Mouse (Mus musculus): ENCODE data around the gene Sat1. TPM values are rescaled to one million over a fixed set of nuclear protein-coding genes. Genes with fewer than 3 reads are reported as not detected.

The Sat1 gene
- polyA plus RNA-seq, 1 experiment from 2014 or later: 68.9 TPM

- H3K4me2 ChIP-seq (replicated peaks): no peak overlapping the region
- H3K9ac ChIP-seq (replicated peaks): no peak overlapping the region
- no peaks in the 10 kb centered on the region for H3K36me3 ChIP-seq
- H3K4me3 ChIP-seq: no peak overlapping the region
- H3K27ac ChIP-seq (replicated peaks): no peak overlapping the region
- no peaks in the 10 kb centered on the region for H3K4me1 ChIP-seq
- 89% methylated on average over 4 of the region's 4 CpGs for WGBS
- no peak for ATAC-seq (ENCODE audit: low FRiP score, low read depth)
- no peaks in the 10 kb centered on the region for H3K9me3 ChIP-seq
- H3K27me3 ChIP-seq: no peaks in the 10 kb centered on the region
These were observed 21.3 kb downstream of the Sat1 start for GRCm38 (mm10) chrX:155194979-155195378.

- no peak overlapping the region for H3K9ac ChIP-seq (replicated peaks)
- no peak overlapping the region for H3K4me3 ChIP-seq
- H3K4me2 ChIP-seq (replicated peaks): no peak overlapping the region
- WGBS: 77% methylated on average over 5 of the region's 5 CpGs
- no peaks in the 10 kb centered on the region for H3K36me3 ChIP-seq
- H3K27me3 ChIP-seq: no peaks in the 10 kb centered on the region
- no peaks in the 10 kb centered on the region for H3K4me1 ChIP-seq
- no peak for ATAC-seq (ENCODE audit: low FRiP score, low read depth)
- H3K9me3 ChIP-seq: no peaks in the 10 kb centered on the region
- H3K27ac ChIP-seq (replicated peaks): no peak overlapping the region
These were observed 22.4 kb downstream of the Sat1 start for GRCm38 (mm10) chrX:155193732-155194443.

- Histone ChIP-seq H3K36me3 (no peaks in the 10 kb centered on the region), H3K4me2 (replicated peaks) (no peak overlapping the region), H3K27me3 (no peaks in the 10 kb centered on the region), H3K4me1 (no peaks in the 10 kb centered on the region), H3K9me3 (no peaks in the 10 kb centered on the region), H3K27ac (replicated peaks) (no peak overlapping the region), H3K4me3 (no peak overlapping the region), H3K9ac (replicated peaks) (no peak overlapping the region)
- no peak for ATAC-seq (ENCODE audit: low FRiP score, low read depth)
- WGBS: 81% methylated on average over 4 of the region's 4 CpGs
These were observed 24.3 kb downstream of the Sat1 start for GRCm38 (mm10) chrX:155191941-155192340.

GRCm38 (mm10) chrX:155177640-155178039 lies 38.6 kb downstream of the Sat1 start:
- H3K4me1 ChIP-seq: no peaks in the 10 kb centered on the region
- 0 out of 2 replicates have a peak, but pooled peaks cover 3% of the 10 kb centered on the region for H3K9me3 ChIP-seq
- H3K4me2 ChIP-seq (replicated peaks): no peak overlapping the region
- H3K36me3 ChIP-seq: no peaks in the 10 kb centered on the region
- H3K9ac ChIP-seq (replicated peaks): no peak overlapping the region
- H3K27ac ChIP-seq (replicated peaks): no peak overlapping the region
- H3K27me3 ChIP-seq: no peaks in the 10 kb centered on the region
- 78% methylated on average over 2 of the region's 2 CpGs for WGBS
- H3K4me3 ChIP-seq: no peak overlapping the region
- no peak for ATAC-seq (ENCODE audit: low FRiP score, low read depth)

GRCm38 (mm10) chrX:155177230-155177629 lies 39.0 kb downstream of the Sat1 start:
- Histone ChIP-seq H3K36me3 (no peaks in the 10 kb centered on the region), H3K4me2 (replicated peaks) (no peak overlapping the region), H3K4me1 (no peaks in the 10 kb centered on the region), H3K27me3 (no peaks in the 10 kb centered on the region), H3K27ac (replicated peaks) (no peak overlapping the region), H3K9me3 (0 out of 2 replicates have a peak, but pooled peaks cover 3% of the 10 kb centered on the region), H3K9ac (replicated peaks) (no peak overlapping the region), H3K4me3 (no peak overlapping the region)
- no peak for ATAC-seq (ENCODE audit: low FRiP score, low read depth)
- 80% methylated on average over 2 of the region's 2 CpGs for WGBS

GRCm38 (mm10) chrX:155175568-155175967 lies 40.7 kb downstream of the Sat1 start:
- no peak overlapping the region for H3K9ac ChIP-seq (replicated peaks)
- no peak overlapping the region for H3K4me3 ChIP-seq
- H3K4me2 ChIP-seq (replicated peaks): no peak overlapping the region
- WGBS: 79% methylated on average over 4 of the region's 4 CpGs
- no peaks in the 10 kb centered on the region for H3K4me1 ChIP-seq
- H3K9me3 ChIP-seq: 0 out of 2 replicates have a peak, but pooled peaks cover 3% of the 10 kb centered on the region
- ATAC-seq (ENCODE audit: low FRiP score, low read depth): no peak
- no peak overlapping the region for H3K27ac ChIP-seq (replicated peaks)
- no peaks in the 10 kb centered on the region for H3K36me3 ChIP-seq
- H3K27me3 ChIP-seq: no peaks in the 10 kb centered on the region

GRCm38 (mm10) chrX:155172310-155172709 lies 43.9 kb downstream of the Sat1 start:
- no peak overlapping the region for H3K4me3 ChIP-seq
- H3K36me3 ChIP-seq: no peaks in the 10 kb centered on the region
- H3K9ac ChIP-seq (replicated peaks): no peak overlapping the region
- H3K4me2 ChIP-seq (replicated peaks): no peak overlapping the region
- no peaks in the 10 kb centered on the region for H3K27me3 ChIP-seq
- H3K4me1 ChIP-seq: no peaks in the 10 kb centered on the region
- no peak overlapping the region for H3K27ac ChIP-seq (replicated peaks)
- 0 out of 2 replicates have a peak, but pooled peaks cover 3% of the 10 kb centered on the region for H3K9me3 ChIP-seq
- ATAC-seq (ENCODE audit: low FRiP score, low read depth): no peak

GRCm38 (mm10) chrX:155171754-155172153 lies 44.5 kb downstream of the Sat1 start:
- Histone ChIP-seq H3K4me2 (replicated peaks) (no peak overlapping the region), H3K4me3 (no peak overlapping the region), H3K4me1 (no peaks in the 10 kb centered on the region), H3K27me3 (no peaks in the 10 kb centered on the region), H3K36me3 (no peaks in the 10 kb centered on the region), H3K9me3 (0 out of 2 replicates have a peak, but pooled peaks cover 3% of the 10 kb centered on the region), H3K9ac (replicated peaks) (no peak overlapping the region), H3K27ac (replicated peaks) (no peak overlapping the region)
- no peak for ATAC-seq (ENCODE audit: low FRiP score, low read depth)
- 65% methylated on average over 1 of the region's 1 CpGs for WGBS

GRCm38 (mm10) chrX:155169886-155170285 lies 46.4 kb downstream of the Sat1 start:
- H3K4me2 ChIP-seq (replicated peaks): no peak overlapping the region
- 96% methylated on average over 8 of the region's 8 CpGs for WGBS
- no peaks in the 10 kb centered on the region for H3K36me3 ChIP-seq
- H3K4me3 ChIP-seq: no peak overlapping the region
- no peak overlapping the region for H3K9ac ChIP-seq (replicated peaks)
- H3K27me3 ChIP-seq: no peaks in the 10 kb centered on the region
- H3K9me3 ChIP-seq: 0 out of 2 replicates have a peak, but pooled peaks cover 3% of the 10 kb centered on the region
- no peak for ATAC-seq (ENCODE audit: low FRiP score, low read depth)
- H3K27ac ChIP-seq (replicated peaks): no peak overlapping the region
- no peaks in the 10 kb centered on the region for H3K4me1 ChIP-seq

GRCm38 (mm10) chrX:155167667-155168066 lies 48.6 kb downstream of the Sat1 start:
- no peak for ATAC-seq (ENCODE audit: low FRiP score, low read depth)
- H3K27ac ChIP-seq (replicated peaks): no peak overlapping the region
- 85% methylated on average over 3 of the region's 3 CpGs for WGBS

GRCm38 (mm10) chrX:155166313-155166712 lies 49.9 kb downstream of the Sat1 start:
- WGBS: 78% methylated on average over 2 of the region's 2 CpGs
- Histone ChIP-seq H3K4me2 (replicated peaks) (no peak overlapping the region), H3K4me3 (no peak overlapping the region), H3K4me1 (no peaks in the 10 kb centered on the region), H3K36me3 (no peaks in the 10 kb centered on the region), H3K9ac (replicated peaks) (no peak overlapping the region), H3K9me3 (no peaks in the 10 kb centered on the region), H3K27me3 (no peaks in the 10 kb centered on the region), H3K27ac (replicated peaks) (no peak overlapping the region)
- ATAC-seq (ENCODE audit: low FRiP score, low read depth): no peak

More at GRCm38 (mm10) chrX:155167667-155168066, 48.6 kb downstream of the Sat1 start:
- Histone ChIP-seq H3K9me3 (no peaks in the 10 kb centered on the region), H3K27me3 (no peaks in the 10 kb centered on the region), H3K4me1 (no peaks in the 10 kb centered on the region), H3K9ac (replicated peaks) (no peak overlapping the region), H3K36me3 (no peaks in the 10 kb centered on the region), H3K4me3 (no peak overlapping the region), H3K4me2 (replicated peaks) (no peak overlapping the region)

- H3K27me3 ChIP-seq: no peaks in the 10 kb centered on the region
- H3K36me3 ChIP-seq: no peaks in the 10 kb centered on the region
- no peak overlapping the region for H3K27ac ChIP-seq (replicated peaks)
- WGBS: 73% methylated on average over 1 of the region's 1 CpGs
- ATAC-seq (ENCODE audit: low FRiP score, low read depth): no peak
- no peaks in the 10 kb centered on the region for H3K9me3 ChIP-seq
- H3K9ac ChIP-seq (replicated peaks): no peak overlapping the region
- H3K4me1 ChIP-seq: no peaks in the 10 kb centered on the region
- H3K4me2 ChIP-seq (replicated peaks): no peak overlapping the region
- no peak overlapping the region for H3K4me3 ChIP-seq
These were observed 52.7 kb downstream of the Sat1 start for GRCm38 (mm10) chrX:155163553-155163952.
